Mouse (Mus musculus): ENCODE results near the gene 4930579G24Rik. TPM values are rescaled to one million over a fixed set of nuclear protein-coding genes. Genes with fewer than 3 reads are reported as not detected.

Gene 4930579G24Rik
- polyA plus RNA-seq, 1 experiment from 2014 or later: 5.3 TPM

DNA sequence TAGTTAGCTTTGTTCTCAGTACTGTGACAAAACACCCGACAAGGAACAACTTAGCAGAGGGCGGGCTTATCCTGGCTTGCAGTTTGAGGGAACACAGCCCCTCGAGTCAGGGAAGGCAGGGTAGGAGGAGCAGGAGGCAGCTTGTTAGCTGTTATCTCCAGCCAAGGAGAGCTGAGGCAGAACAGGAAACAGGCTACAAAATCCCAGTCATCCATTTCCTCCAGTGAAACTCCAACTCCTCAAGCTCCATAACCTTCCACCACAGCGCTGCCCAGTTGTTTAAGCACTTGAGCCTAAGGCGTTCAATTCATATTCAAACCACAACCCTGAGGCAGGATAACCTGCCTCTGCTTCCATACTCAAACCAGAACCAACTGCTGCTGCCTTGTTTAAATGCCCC is 45.8 kb downstream of the 4930579G24Rik start:
- Histone ChIP-seq H3K9me3 (replicated peaks; ENCODE audit: control insufficient read depth, low read length, poor library complexity, severe bottlenecking) (no peaks in the 10 kb centered on the region), H3K27ac (ENCODE audit: low read length) (no peak overlapping the region), H3K4me1 (ENCODE audit: control insufficient read depth, insufficient read depth, low read length) (no peaks in the 10 kb centered on the region), H3K4me2 (ENCODE audit: low read length) (no peak overlapping the region), H3K36me3 (ENCODE audit: control insufficient read depth, insufficient read depth, low read length) (no peaks in the 10 kb centered on the region), H3K4me3 (ENCODE audit: low read depth, low read length) (no peak overlapping the region), H3K27me3 (ENCODE audit: control insufficient read depth, insufficient read depth, low read depth, low read length) (no peaks in the 10 kb centered on the region), H3K9ac (ENCODE audit: low read depth, low read length) (no peak overlapping the region)
- ATAC-seq: no peak
- 80% methylated on average over 5 of the region's 5 CpGs for whole genome bisulfite sequencing

DNA sequence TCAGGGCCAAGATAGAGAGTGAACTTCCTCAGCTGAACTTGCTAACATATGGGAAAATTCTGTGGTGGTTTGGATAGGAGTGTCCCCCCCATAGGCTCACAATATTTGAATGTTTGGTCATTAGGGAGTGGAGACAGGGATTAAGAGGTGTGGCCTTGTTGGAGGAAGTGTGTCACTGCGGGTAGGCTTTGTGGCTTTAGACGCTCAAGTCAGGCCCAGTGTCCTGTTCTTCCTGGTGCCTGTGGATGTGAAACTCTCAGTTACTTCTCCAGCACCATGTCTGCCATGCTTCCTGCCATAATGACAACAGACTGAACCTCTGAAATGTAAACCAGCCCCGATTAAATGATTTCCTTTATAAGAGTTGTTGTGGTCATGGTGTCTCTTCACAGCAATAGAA is 47.5 kb downstream of the 4930579G24Rik start:
- ATAC-seq: no peak
- 96% methylated on average over 3 of the region's 3 CpGs for WGBS

More for the DNA sequence above, 47.5 kb downstream of the 4930579G24Rik start:
- H3K9ac ChIP-seq (ENCODE audit: low read depth, low read length): no peak overlapping the region
- H3K27me3 ChIP-seq (ENCODE audit: control insufficient read depth, insufficient read depth, low read depth, low read length): no peaks in the 10 kb centered on the region
- H3K36me3 ChIP-seq (ENCODE audit: control insufficient read depth, insufficient read depth, low read length): no peaks in the 10 kb centered on the region
- H3K9me3 ChIP-seq (replicated peaks; ENCODE audit: control insufficient read depth, low read length, poor library complexity, severe bottlenecking): no peaks in the 10 kb centered on the region
- no peak overlapping the region for H3K4me3 ChIP-seq (ENCODE audit: low read depth, low read length)
- H3K27ac ChIP-seq (ENCODE audit: low read length): no peak overlapping the region
- no peaks in the 10 kb centered on the region for H3K4me1 ChIP-seq (ENCODE audit: control insufficient read depth, insufficient read depth, low read length)
- H3K4me2 ChIP-seq (ENCODE audit: low read length): no peak overlapping the region

Other genes starting within 250 kb of the 4930579G24Rik start
- 6.4 and 6.9 TPM in 2 replicates for gene Fnip2, start 61.3 kb upstream of the 4930579G24Rik start, polyA plus RNA-seq (2015; fragmentation: Nextera tagmentation; extraction: Ambion mirVana)
- gene Ppid, start 37.7 kb upstream of the 4930579G24Rik start, polyA plus RNA-seq (2015; fragmentation: Nextera tagmentation; extraction: Ambion mirVana): 148 and 157 TPM in 2 replicates
- 39.4 and 40.8 TPM in 2 replicates for gene Etfdh, start 421 bp downstream of the 4930579G24Rik start, polyA plus RNA-seq (2015; fragmentation: Nextera tagmentation; extraction: Ambion mirVana)
- gene Rxfp1, start 108.8 kb downstream of the 4930579G24Rik start, polyA plus RNA-seq (2015; fragmentation: Nextera tagmentation; extraction: Ambion mirVana): 0.05 and 0.14 TPM in 2 replicates
- 1.2 and 1.3 TPM in 2 replicates for gene Tmem144, start 223.7 kb downstream of the 4930579G24Rik start, polyA plus RNA-seq (2015; fragmentation: Nextera tagmentation; extraction: Ambion mirVana)

Data from midbrain, embryonic 16.5 days (tissue).